Mouse (Mus musculus) adrenal gland, adult 18-20 months (tissue): ENCODE results near the gene Zfp235. TPM values are rescaled to one million over a fixed set of nuclear protein-coding genes. Genes with fewer than 3 reads are reported as not detected.

Experiments used
- DNase-seq, 2 experiments: peaks; one replicate each; pipeline ENCODE4 v3.0.0; 2021 to 2022; ENCODE audit warnings: low spot score in 2 of 2
- long read RNA-seq, 2 experiments: library from polyadenylated mRNA; stranded (forward); transcript quantifications; one replicate each; pipeline ENCODE4 v2.0.0; 2021
- total RNA-seq, 2 experiments: library from RNA; stranded (reverse); gene quantifications; 1 replicate in 1 of 2; 2 replicates in 1 of 2; pipeline ENCODE4 v1.2.3; 2021

Gene Zfp235
- 10 to 100 TPM in 1 of 2 experiments, 1 to 10 TPM in 1; 8.7 to 10.0 TPM for total RNA-seq
- long read RNA-seq, experiment 1, transcript Zfp235-201 (4 exons, 3,373 nt): major isoform, 6 of 10 reads
- long read RNA-seq, experiment 1, partial matches to known transcripts: 1 of 10 reads
- long read RNA-seq, experiment 1, other reads (novel, unspliced or antisense): 1 of 10 reads
- long read RNA-seq, experiment 2, transcript Zfp235-201 (4 exons, 3,373 nt): major isoform, 9 of 12 reads
- long read RNA-seq, experiment 2, partial matches to known transcripts: 1 of 12 reads
- long read RNA-seq, experiment 2, other reads (novel, unspliced or antisense): 2 of 12 reads

GRCm38 (mm10) chr7:24133996-24134828 lies at the start of gene Zfp235:
Zfp235 (plus strand) TSS chr7:24134169.
- peak; percentile 74 to 81 for DNase-seq

DNA sequence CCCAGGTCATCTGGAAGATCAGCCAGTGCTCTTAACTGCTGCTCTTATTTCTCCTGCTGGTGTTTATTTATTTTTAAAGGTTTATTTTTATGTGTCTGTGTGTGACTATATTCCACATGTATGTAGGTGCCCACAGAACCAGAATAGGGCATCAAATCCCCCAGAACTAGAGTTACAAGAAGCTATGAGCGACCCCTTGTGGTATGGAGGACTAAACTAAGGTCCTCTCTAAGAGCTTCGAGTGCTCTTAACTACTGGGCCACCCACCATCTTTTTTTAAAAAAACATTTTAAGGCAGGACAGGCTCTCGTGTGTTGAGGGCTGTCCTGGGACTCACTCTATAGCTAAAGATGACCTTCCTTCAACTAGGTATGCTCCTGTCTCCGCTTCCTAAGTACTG lies 47.1 kb upstream of the Zfp235 start:
- no peak for DNase-seq

GRCm38 (mm10) chr7:24087485-24088125 lies 46.4 kb upstream of the Zfp235 start:
- no peak for DNase-seq

- no peak for DNase-seq
Observed at GRCm38 (mm10) chr7:24104403-24104802, 29.6 kb upstream of the Zfp235 start.

- DNase-seq: no peak
Observed at GRCm38 (mm10) chr7:24105144-24105703, 28.7 kb upstream of the Zfp235 start.

- no peak for DNase-seq
Observed at GRCm38 (mm10) chr7:24110839-24111238, 23.1 kb upstream of the Zfp235 start.

DNA sequence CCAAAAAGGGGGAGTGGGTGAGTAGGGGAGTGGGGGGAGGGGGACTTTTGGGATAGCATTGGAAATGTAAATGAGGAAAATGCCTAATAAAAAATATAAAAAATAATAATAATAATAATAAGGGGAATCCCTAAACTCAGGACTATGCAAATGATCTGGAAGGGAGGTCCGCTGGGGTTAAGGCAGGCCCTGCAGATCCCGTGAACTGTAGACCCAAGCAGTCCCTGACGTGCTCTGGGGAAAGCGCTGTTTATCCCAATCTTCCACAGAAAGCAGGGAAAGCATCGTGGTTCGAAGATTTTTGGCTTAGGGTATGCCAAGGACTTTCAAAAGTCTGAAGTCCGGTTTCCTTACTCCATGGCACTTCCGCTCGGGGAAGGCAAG lies 22.2 kb upstream of the Zfp235 start:
- DNase-seq: peak; percentile 23 to 42

DNA sequence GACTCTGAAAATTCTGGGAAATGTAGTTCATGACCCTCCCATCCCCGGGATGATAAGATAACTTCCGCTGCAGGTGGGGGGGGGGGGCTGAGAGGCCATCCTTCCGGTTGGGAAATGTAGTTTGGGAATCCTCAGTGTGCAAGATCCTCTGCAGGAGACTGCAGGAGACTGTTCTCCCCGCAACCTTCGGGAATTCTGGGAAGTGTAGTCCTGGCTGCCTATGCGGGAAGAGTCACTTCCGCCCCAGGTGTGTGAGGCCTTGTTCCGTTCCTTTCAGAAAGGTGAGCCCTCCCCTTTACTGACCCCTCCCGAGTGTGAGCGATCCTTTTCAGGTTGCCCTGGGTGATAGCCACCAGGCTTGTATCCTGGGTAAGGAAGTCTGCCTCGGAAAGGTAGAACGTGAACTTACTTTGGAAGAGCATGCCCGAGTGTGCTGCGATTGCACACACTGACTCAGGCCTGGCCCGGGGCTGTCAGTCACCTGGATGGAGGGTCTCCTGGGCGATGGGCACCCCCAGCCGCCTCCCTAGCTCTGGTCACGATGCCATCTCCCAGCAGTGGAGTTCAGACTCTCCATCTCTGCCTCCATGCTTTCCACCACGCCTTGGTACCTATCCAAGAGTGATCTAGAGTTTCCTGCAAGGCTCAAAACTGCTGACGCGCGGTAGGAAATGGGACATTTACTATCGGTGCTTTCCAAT lies 21.7 kb upstream of the Zfp235 start, which contains the start of gene Zfp112:
Gene Zfp112 (plus strand): TSS at position 159 of the 701 bp plus-strand sequence.
- peak; percentile 58 to 60 for DNase-seq

DNA sequence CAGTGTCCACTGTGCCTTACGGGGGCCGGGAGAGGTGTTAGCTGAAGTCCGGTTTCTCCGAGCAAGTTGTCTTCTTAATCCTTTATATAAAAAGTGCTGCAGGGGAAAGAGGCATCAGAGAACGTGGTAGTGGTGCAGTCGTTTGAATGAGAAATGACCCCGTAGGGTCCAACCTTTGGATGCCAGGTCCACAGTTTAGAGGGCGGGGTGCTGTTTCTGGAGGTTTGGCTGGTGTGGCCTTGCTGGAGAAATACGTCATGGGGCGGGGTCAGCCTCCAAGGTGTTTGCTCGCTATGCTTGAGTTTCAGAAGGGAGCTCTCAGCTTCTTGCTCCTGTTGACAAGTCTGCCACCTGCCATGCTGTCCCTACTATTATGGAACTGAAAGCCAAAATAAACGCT lies 21.0 kb upstream of the Zfp235 start:
- DNase-seq: peak; percentile 57

GRCm38 (mm10) chr7:24116655-24117054 lies 17.3 kb upstream of the Zfp235 start:
- no peak for DNase-seq

GRCm38 (mm10) chr7:24133425-24133995 lies 459 bp upstream of the Zfp235 start:
- DNase-seq: no peak

GRCm38 (mm10) chr7:24142566-24142965 lies 8.6 kb downstream of the Zfp235 start:
- no peak for DNase-seq

- DNase-seq: no peak
Observed at GRCm38 (mm10) chr7:24153272-24153671, 19.3 kb downstream of the Zfp235 start.

GRCm38 (mm10) chr7:24172191-24172590 lies 38.2 kb downstream of the Zfp235 start:
- no peak for DNase-seq

- DNase-seq: peak; percentile 15 to 25
Observed at GRCm38 (mm10) chr7:24174618-24175336, 40.8 kb downstream of the Zfp235 start, which contains the start of gene Zfp114. Zfp114 (plus strand) TSS chr7:24175060.

DNA sequence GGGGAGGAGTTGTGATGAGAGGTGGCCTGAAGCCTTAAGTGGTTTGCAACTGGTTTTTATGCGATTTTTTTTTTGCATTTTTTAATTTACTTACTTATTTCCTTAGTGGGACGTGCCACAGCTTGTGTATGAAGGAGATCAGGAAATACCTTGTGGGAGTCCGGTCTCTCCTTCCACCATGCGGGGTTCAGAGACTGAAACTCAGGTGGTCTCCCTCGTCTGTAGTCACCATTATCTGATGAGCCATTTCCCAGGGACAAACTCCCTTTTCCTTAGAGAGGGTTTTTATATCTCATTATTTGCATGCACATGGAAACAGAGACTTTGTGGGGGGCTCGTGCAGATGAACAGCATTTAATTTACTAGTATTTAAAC lies 41.4 kb downstream of the Zfp235 start:
- DNase-seq: no peak

DNA sequence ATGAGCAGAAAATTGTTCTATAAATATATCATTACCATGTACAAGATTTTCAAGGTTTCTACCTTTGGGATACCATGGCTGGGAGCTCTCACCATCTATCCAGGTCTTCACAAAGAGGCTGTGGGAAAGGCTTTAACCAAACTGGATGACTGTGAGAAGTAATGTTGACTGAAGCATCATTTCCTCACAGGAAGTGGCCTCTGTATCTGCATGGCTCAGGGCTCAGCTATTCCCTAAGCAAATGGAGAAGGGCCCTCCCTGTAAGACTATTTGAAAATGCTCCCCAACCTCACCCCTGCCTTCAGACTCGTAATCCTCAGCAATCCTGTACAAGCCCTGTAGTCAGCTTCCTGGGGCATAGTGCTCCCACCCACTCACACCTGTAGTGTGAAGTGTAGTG lies 53.6 kb downstream of the Zfp235 start:
- DNase-seq: no peak

GRCm38 (mm10) chr7:24188901-24189570 lies 55.1 kb downstream of the Zfp235 start:
- DNase-seq: no peak

- DNase-seq: no peak
Observed at GRCm38 (mm10) chr7:24189571-24189944, 55.6 kb downstream of the Zfp235 start.
